21 mouse cellular contexts compared by ENCODE assay signal in genomic region chr9:53268036-53268435, GRCm38 (mm10). TPM values are rescaled to one million over a fixed set of nuclear protein-coding genes. Genes with fewer than 3 reads are reported as not detected.
DNase-seq lines count a peak whose midpoint lies in the region; ATAC-seq and TF ChIP-seq lines count a peak whose summit lies in the region.
"Had no signal": no experiment of that assay in that cellular context is flagged by ENCODE, and none has a peak within 500 bp of the region (broad histone marks: within the 10 kb centered on the region; RNA-seq: fewer than 3 reads in every experiment).

No protein-coding gene starts in this region.

- ATAC-seq in lung, embryonic 14.5 days (ENCODE audit: insufficient read depth), result peak; percentile 71
- peak; percentile 67 for ATAC-seq in lung, embryonic 16.5 days (ENCODE audit: low read depth)
- ATAC-seq: forebrain, embryonic 16.5 days; inflammation-experienced regulatory T-cells, adult 6 months; midbrain, embryonic 16.5 days had no signal

- intact Hi-C loops in heart, adult 2 months (cut with DNase I), result no loop called here

- H3K4me1 ChIP-seq in heart, adult 2 months (ENCODE audit: control insufficient read depth, insufficient read depth, low read length), result no peaks in the 10 kb centered on the region
- peaks cover 24% of the 10 kb centered on the region for H3K4me1 ChIP-seq in lung, embryonic 14.5 days (ENCODE audit: insufficient read depth)
- H3K4me1 ChIP-seq in lung, adult 2 months (ENCODE audit: control insufficient read depth, insufficient read depth, low read length), result peaks cover 5% of the 10 kb centered on the region
- H3K4me1 ChIP-seq in lung, embryonic 16.5 days (replicated peaks; ENCODE audit: control insufficient read depth, insufficient read depth, low read length), result peaks cover 7% of the 10 kb centered on the region
- H3K4me1 ChIP-seq in cerebellum, adult 2 months (ENCODE audit: control insufficient read depth, insufficient read depth, low read length), result no peaks in the 10 kb centered on the region
- H3K4me1 ChIP-seq: hindbrain, embryonic 15.5 days had no signal

- peak overlapping the region; percentile 0; the same call in 1 of the 2 replicates for H3K4me2 ChIP-seq in lung, embryonic 14.5 days
- no peak overlapping the region for H3K4me2 ChIP-seq in lung, embryonic 16.5 days (ENCODE audit: low read depth, low read length)
- H3K4me2 ChIP-seq: hindbrain, embryonic 15.5 days; limb, embryonic 15.5 days; midbrain, embryonic 11.5 days had no signal

- no peaks in the 10 kb centered on the region for H3K27me3 ChIP-seq in heart, adult 2 months (ENCODE audit: control insufficient read depth, insufficient read depth, low read length)
- H3K27me3 ChIP-seq in lung, embryonic 14.5 days (ENCODE audit: insufficient read depth, low read length), result no peaks in the 10 kb centered on the region
- no peaks in the 10 kb centered on the region for H3K27me3 ChIP-seq in lung, embryonic 16.5 days (ENCODE audit: control insufficient read depth, insufficient read depth, low read depth, low read length)
- H3K27me3 ChIP-seq in cerebellum, adult 2 months (ENCODE audit: control insufficient read depth, insufficient read depth, low read length), result no peaks in the 10 kb centered on the region
- H3K27me3 ChIP-seq: hindbrain, embryonic 15.5 days; limb, embryonic 15.5 days had no signal

- no peak overlapping the region for H3K9ac ChIP-seq in heart, adult 2 months (ENCODE audit: low read depth, low read length)
- H3K9ac ChIP-seq in lung, embryonic 14.5 days, result no peak overlapping the region
- no peak overlapping the region for H3K9ac ChIP-seq in lung, embryonic 16.5 days (ENCODE audit: low read length)
- H3K9ac ChIP-seq: hindbrain, embryonic 15.5 days; limb, embryonic 15.5 days; liver, embryonic 14.5 days had no signal

- DNase-seq in heart, adult 11 months, result peak; percentile 88
- no peak for DNase-seq in heart, adult 2 months
- peak; percentile 77 for DNase-seq in lung, embryonic 14.5 days
- DNase-seq in lung, adult 2 months, result no peak
- DNase-seq in lung, postnatal 25 days (ENCODE audit: low spot score), result peak; percentile 21
- no peak for DNase-seq in cerebellum, adult 2 months
- DNase-seq: kidney, adult 11 months; layer of hippocampus, adult 9-11 months; right cerebral cortex, postnatal 25 days; thymus, adult 2 months; thymus, postnatal 36 days had no signal

- WGBS in heart, adult 2 months, result 30% methylated on average over 5 of the region's 5 CpGs
- 30% methylated on average over 5 of the region's 5 CpGs for WGBS in lung, embryonic 14.5 days
- 42% methylated on average over 5 of the region's 5 CpGs for WGBS in lung, adult 2 months
- 24% methylated on average over 5 of the region's 5 CpGs for WGBS in lung, embryonic 16.5 days
- 70% methylated on average over 5 of the region's 5 CpGs for WGBS in cerebellum, adult 2 months

- no peaks in the 10 kb centered on the region for H3K9me3 ChIP-seq in lung, embryonic 14.5 days (ENCODE audit: low read depth, low read length)
- H3K9me3 ChIP-seq in lung, embryonic 16.5 days (ENCODE audit: control insufficient read depth, low read length), result no peaks in the 10 kb centered on the region
- H3K9me3 ChIP-seq: hindbrain, embryonic 15.5 days; limb, embryonic 10.5 days; limb, embryonic 15.5 days had no signal

- TF ChIP-seq EP300 in heart, adult 2 months (IDR thresholded peaks at IDR 0.05; ENCODE audit: insufficient read depth, low read depth, low read length), result no peak

- no peak for TF ChIP-seq CTCF in heart, adult 2 months (IDR thresholded peaks at IDR 0.05)
- TF ChIP-seq CTCF in lung, embryonic 14.5 days (IDR thresholded peaks at IDR 0.05; ENCODE audit: low read depth), result no peak
- no peak for TF ChIP-seq CTCF in lung, adult 2 months (IDR thresholded peaks at IDR 0.05; ENCODE audit: insufficient read depth, low read length)
- no peak for TF ChIP-seq CTCF in cerebellum, adult 2 months (IDR thresholded peaks at IDR 0.05; ENCODE audit: borderline replicate concordance, insufficient read depth, low read depth, low read length)

- TF ChIP-seq POLR2A in heart, adult 2 months (IDR thresholded peaks at IDR 0.05; ENCODE audit: insufficient read depth, low read depth, low read length), result no peak
- no peak for TF ChIP-seq POLR2A in lung, adult 2 months (IDR thresholded peaks at IDR 0.05; ENCODE audit: borderline replicate concordance, extremely low read depth, low read depth, low read length)
- no peak for TF ChIP-seq POLR2A in cerebellum, adult 2 months (IDR thresholded peaks at IDR 0.05; ENCODE audit: borderline replicate concordance, insufficient read depth, low read length)

- H3K79me2 ChIP-seq in heart, adult 2 months (replicated peaks; ENCODE audit: control insufficient read depth, insufficient read depth, low read length), result no peaks in the 10 kb centered on the region

- no peak overlapping the region for H3K27ac ChIP-seq in heart, adult 2 months
- peak overlapping the region; percentile 61 for H3K27ac ChIP-seq in lung, embryonic 14.5 days (ENCODE audit: low read depth)
- peak overlapping the region; percentile 71 for H3K27ac ChIP-seq in lung, embryonic 16.5 days (ENCODE audit: low read length)
- H3K27ac ChIP-seq in cerebellum, adult 2 months (ENCODE audit: insufficient read depth, low read length), result no peak overlapping the region
- H3K27ac ChIP-seq: hindbrain, embryonic 15.5 days; limb, embryonic 10.5 days; limb, embryonic 15.5 days; liver, embryonic 14.5 days had no signal

- no peaks in the 10 kb centered on the region; the same call in 1 of the 2 replicates for H3K36me3 ChIP-seq in heart, adult 2 months (ENCODE audit: control insufficient read depth, insufficient read depth, low read length)
- no peaks in the 10 kb centered on the region for H3K36me3 ChIP-seq in lung, embryonic 14.5 days (ENCODE audit: insufficient read depth)
- no peaks in the 10 kb centered on the region for H3K36me3 ChIP-seq in lung, embryonic 16.5 days (ENCODE audit: control insufficient read depth, insufficient read depth, low read length)
- H3K36me3 ChIP-seq: hindbrain, embryonic 15.5 days; limb, embryonic 10.5 days; limb, embryonic 15.5 days had no signal

- H3K4me3 ChIP-seq in heart, adult 2 months, result no peak overlapping the region
- no peak overlapping the region for H3K4me3 ChIP-seq in lung, embryonic 14.5 days (ENCODE audit: low read depth, low read length)
- no peak overlapping the region for H3K4me3 ChIP-seq in lung, adult 2 months (replicated peaks; ENCODE audit: extremely low read depth, low read depth, low read length)
- H3K4me3 ChIP-seq in lung, embryonic 16.5 days (ENCODE audit: low read length), result no peak overlapping the region
- H3K4me3 ChIP-seq in cerebellum, adult 2 months (replicated peaks; ENCODE audit: insufficient read depth, low read depth, low read length), result no peak overlapping the region
- H3K4me3 ChIP-seq: erythroblast, embryonic 14.5 days; hindbrain, embryonic 15.5 days; limb, embryonic 10.5 days; limb, embryonic 15.5 days had no signal

RNA-seq across cellular contexts. Expression of gene Ddx10, which starts 20.2 kb away (rescaled TPM):
- 10 to 100 TPM in 1 of 2 experiments, 1 to 10 TPM in 1; 9.9 to 11.4 TPM for total RNA-seq in heart, adult 2 months (2021)
- 1.2 and 3.8 TPM in 2 replicates for polyA plus RNA-seq in heart, adult 2 months (2012; rRNA removed)
- polyA plus RNA-seq in lung, embryonic 14.5 days (2014; fragmentation: Nextera tagmentation; extraction: Ambion mirVana), result 29.4 and 30.8 TPM in 2 replicates
- polyA plus RNA-seq in lung, adult 2 months (2012; rRNA removed), result 1.1 and 2.0 TPM in 2 replicates
- 26.6 and 27.2 TPM in 2 replicates for polyA plus RNA-seq in lung, embryonic 16.5 days (2015; fragmentation: Nextera tagmentation; extraction: Ambion mirVana)
- polyA plus RNA-seq in cerebellum, adult 2 months (2012; rRNA removed), result 9.8 and 10.0 TPM in 2 replicates

RNA-seq across cellular contexts. Expression of gene Exph5, which starts 33.4 kb away (rescaled TPM):
- under 1 TPM; 0.18 to 0.37 TPM for total RNA-seq in heart, adult 2 months (2021)
- polyA plus RNA-seq in heart, adult 2 months (2012; rRNA removed), result 0.06 and 0.14 TPM in 2 replicates
- polyA plus RNA-seq in lung, embryonic 14.5 days (2014; fragmentation: Nextera tagmentation; extraction: Ambion mirVana), result 5.0 and 5.6 TPM in 2 replicates
- polyA plus RNA-seq in lung, adult 2 months (2012; rRNA removed), result 3.4 and 4.8 TPM in 2 replicates
- polyA plus RNA-seq in lung, embryonic 16.5 days (2015; fragmentation: Nextera tagmentation; extraction: Ambion mirVana), result 6.9 and 7.3 TPM in 2 replicates
- 25.2 and 32.7 TPM in 2 replicates for polyA plus RNA-seq in cerebellum, adult 2 months (2012; rRNA removed)
- polyA plus RNA-seq: erythroblast, embryonic 14.5 days had no signal

Comparison
In these comparisons a context has a peak if more than half of its experiments do, and no peak if none do; other contexts are left out.
1. DNase-seq: peak in heart, adult 11 months (single experiment), lung, embryonic 14.5 days (single experiment) and lung, postnatal 25 days (single experiment); none in heart, adult 2 months (0 of 2), lung, adult 2 months (single experiment) and cerebellum, adult 2 months (0 of 2).
2. H3K27ac ChIP-seq: peak in lung, embryonic 14.5 days (single experiment) and lung, embryonic 16.5 days (single experiment); none in heart, adult 2 months (single experiment) and cerebellum, adult 2 months (single experiment).